Mouse (Mus musculus): ENCODE data around the gene Ern1. TPM values are rescaled to one million over a fixed set of nuclear protein-coding genes. Genes with fewer than 3 reads are reported as not detected.

Gene Ern1
- polyA plus RNA-seq (2015; fragmentation: Nextera tagmentation; extraction: Ambion mirVana), result 6.2 and 6.3 TPM in 2 replicates

- Histone ChIP-seq H3K4me3 (replicated peaks) (peak within 1 kb of the TSS; percentile 94), H3K4me2 (replicated peaks) (peak within 1 kb of the TSS; percentile 76), H3K9ac (peak within 1 kb of the TSS; percentile 77), H3K27me3 (no peaks in the 10 kb centered on the region), H3K36me3 (no peaks in the 10 kb centered on the region), H3K9me3 (replicated peaks) (no peaks in the 10 kb centered on the region), H3K4me1 (peaks cover 17% of the 10 kb centered on the region), H3K27ac (replicated peaks) (peak within 1 kb of the TSS; percentile 77)
- WGBS, result 0% methylated on average over 26 of the region's 28 CpGs
- peak; percentile 98 for ATAC-seq (ENCODE audit: insufficient number of reproducible peaks, low FRiP score, low TSS enrichment, low read depth)
Observed at GRCm38 (mm10) chr11:106487733-106488115, at the start of gene Ern1. Ern1 (minus strand) TSS chr11:106487852.

DNA sequence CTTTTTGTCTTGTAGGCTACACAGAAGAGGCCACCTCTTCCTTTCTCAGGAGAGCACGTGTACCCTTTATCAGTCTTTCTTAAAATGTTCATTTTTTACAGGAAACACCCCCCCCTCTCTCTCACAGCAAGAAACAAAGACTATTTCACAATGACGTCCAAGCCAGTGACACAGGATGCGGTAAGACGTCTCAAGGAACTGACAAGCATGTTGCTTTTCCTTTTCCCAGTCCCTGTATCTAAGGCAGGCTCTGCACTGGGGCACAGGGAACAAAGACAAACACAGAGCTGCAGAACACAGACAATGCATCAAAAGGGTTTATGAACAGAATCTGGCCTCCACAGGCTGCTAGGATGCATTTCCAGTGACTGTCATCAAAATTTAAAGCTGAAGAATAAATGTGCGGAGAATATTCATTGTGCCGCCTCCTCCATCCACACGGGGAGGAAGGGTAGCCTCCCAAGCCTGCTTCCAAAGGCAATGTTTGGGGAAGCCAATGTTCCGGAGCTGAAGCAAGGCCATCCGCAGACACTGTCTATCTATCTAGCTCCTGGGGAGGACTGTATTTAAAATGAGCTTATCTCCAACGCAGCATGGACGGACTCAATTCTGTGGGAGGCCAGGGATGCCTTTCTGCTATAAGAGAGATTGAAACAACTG lies 48.7 kb upstream of the Ern1 start:
- Histone ChIP-seq H3K27ac (replicated peaks) (peak overlapping the region; percentile 44; the same call in 1 of the 2 replicates), H3K4me3 (replicated peaks) (no peak overlapping the region), H3K4me1 (peaks cover 21% of the 10 kb centered on the region), H3K9me3 (replicated peaks) (no peaks in the 10 kb centered on the region), H3K27me3 (no peaks in the 10 kb centered on the region), H3K36me3 (peaks cover 6% of the 10 kb centered on the region; the same call in 1 of the 2 replicates), H3K4me2 (replicated peaks) (no peak overlapping the region), H3K9ac (no peak overlapping the region)
- 61% methylated on average over 11 of the region's 11 CpGs for WGBS
- ATAC-seq (ENCODE audit: insufficient number of reproducible peaks, low FRiP score, low TSS enrichment, low read depth), result no peak

GRCm38 (mm10) chr11:106535660-106536252 lies 48.1 kb upstream of the Ern1 start:
- H3K36me3 ChIP-seq, result peaks cover 6% of the 10 kb centered on the region; the same call in 1 of the 2 replicates
- H3K4me1 ChIP-seq, result peaks cover 21% of the 10 kb centered on the region
- no peaks in the 10 kb centered on the region for H3K27me3 ChIP-seq
- 79% methylated on average over 9 of the region's 9 CpGs for WGBS
- no peak overlapping the region for H3K4me2 ChIP-seq (replicated peaks)
- no peak overlapping the region for H3K9ac ChIP-seq
- H3K9me3 ChIP-seq (replicated peaks), result no peaks in the 10 kb centered on the region
- ATAC-seq (ENCODE audit: insufficient number of reproducible peaks, low FRiP score, low TSS enrichment, low read depth), result peak; percentile 31; the same call in 1 of the 2 replicates
- H3K4me3 ChIP-seq (replicated peaks), result no peak overlapping the region
- no peak overlapping the region for H3K27ac ChIP-seq (replicated peaks)

- no peak overlapping the region for H3K4me2 ChIP-seq (replicated peaks)
- no peaks in the 10 kb centered on the region for H3K9me3 ChIP-seq (replicated peaks)
- H3K4me1 ChIP-seq, result peaks cover 17% of the 10 kb centered on the region
- 67% methylated on average over 9 of the region's 9 CpGs for WGBS
- ATAC-seq (ENCODE audit: insufficient number of reproducible peaks, low FRiP score, low TSS enrichment, low read depth), result no peak
- H3K36me3 ChIP-seq, result peaks cover 6% of the 10 kb centered on the region; the same call in 1 of the 2 replicates
- no peak overlapping the region for H3K4me3 ChIP-seq (replicated peaks)
- H3K9ac ChIP-seq, result no peak overlapping the region
- H3K27ac ChIP-seq (replicated peaks), result no peak overlapping the region
- no peaks in the 10 kb centered on the region for H3K27me3 ChIP-seq
Observed at GRCm38 (mm10) chr11:106532248-106532790, 44.7 kb upstream of the Ern1 start.

DNA sequence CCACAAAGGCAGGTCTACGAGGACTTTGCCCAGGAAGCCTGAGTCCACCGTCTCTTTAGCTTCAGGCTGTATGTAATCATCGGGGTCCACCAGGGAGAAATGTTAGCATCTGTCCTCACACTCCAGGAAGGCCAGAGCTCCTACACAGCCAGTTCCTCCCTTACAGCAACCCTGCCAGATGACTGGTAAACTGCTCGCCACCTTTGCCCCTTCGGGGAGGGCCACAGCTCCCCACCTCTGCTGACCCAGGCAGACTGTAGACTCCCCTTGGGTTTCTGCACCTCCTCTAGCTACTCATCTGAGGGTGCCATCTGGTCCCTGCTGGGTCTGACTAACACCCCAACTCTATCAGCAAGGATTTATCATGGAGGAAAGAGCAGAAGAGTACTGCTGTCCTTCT lies 42.1 kb upstream of the Ern1 start:
- WGBS, result 62% methylated on average over 5 of the region's 5 CpGs
- Histone ChIP-seq H3K36me3 (peaks cover 6% of the 10 kb centered on the region; the same call in 1 of the 2 replicates), H3K4me2 (replicated peaks) (no peak overlapping the region), H3K4me3 (replicated peaks) (no peak overlapping the region), H3K27ac (replicated peaks) (no peak overlapping the region), H3K27me3 (no peaks in the 10 kb centered on the region), H3K4me1 (peaks cover 13% of the 10 kb centered on the region), H3K9me3 (replicated peaks) (no peaks in the 10 kb centered on the region), H3K9ac (no peak overlapping the region)
- no peak for ATAC-seq (ENCODE audit: insufficient number of reproducible peaks, low FRiP score, low TSS enrichment, low read depth)

GRCm38 (mm10) chr11:106529113-106529512 lies 41.5 kb upstream of the Ern1 start:
- Histone ChIP-seq H3K4me1 (peaks cover 8% of the 10 kb centered on the region), H3K36me3 (peaks cover 6% of the 10 kb centered on the region; the same call in 1 of the 2 replicates), H3K27me3 (no peaks in the 10 kb centered on the region), H3K9ac (no peak overlapping the region), H3K4me2 (replicated peaks) (no peak overlapping the region), H3K9me3 (replicated peaks) (no peaks in the 10 kb centered on the region), H3K27ac (replicated peaks) (no peak overlapping the region), H3K4me3 (replicated peaks) (no peak overlapping the region)
- WGBS, result 87% methylated on average over 4 of the region's 4 CpGs
- no peak for ATAC-seq (ENCODE audit: insufficient number of reproducible peaks, low FRiP score, low TSS enrichment, low read depth)

GRCm38 (mm10) chr11:106527926-106528325 lies 40.3 kb upstream of the Ern1 start:
- Histone ChIP-seq H3K27ac (replicated peaks) (no peak overlapping the region), H3K9ac (no peak overlapping the region), H3K4me2 (replicated peaks) (no peak overlapping the region), H3K27me3 (no peaks in the 10 kb centered on the region), H3K36me3 (peaks cover 6% of the 10 kb centered on the region; the same call in 1 of the 2 replicates), H3K4me1 (no peaks in the 10 kb centered on the region), H3K9me3 (replicated peaks) (no peaks in the 10 kb centered on the region), H3K4me3 (replicated peaks) (no peak overlapping the region)
- 15% methylated on average over 1 of the region's 1 CpGs for WGBS
- ATAC-seq (ENCODE audit: insufficient number of reproducible peaks, low FRiP score, low TSS enrichment, low read depth), result no peak

DNA sequence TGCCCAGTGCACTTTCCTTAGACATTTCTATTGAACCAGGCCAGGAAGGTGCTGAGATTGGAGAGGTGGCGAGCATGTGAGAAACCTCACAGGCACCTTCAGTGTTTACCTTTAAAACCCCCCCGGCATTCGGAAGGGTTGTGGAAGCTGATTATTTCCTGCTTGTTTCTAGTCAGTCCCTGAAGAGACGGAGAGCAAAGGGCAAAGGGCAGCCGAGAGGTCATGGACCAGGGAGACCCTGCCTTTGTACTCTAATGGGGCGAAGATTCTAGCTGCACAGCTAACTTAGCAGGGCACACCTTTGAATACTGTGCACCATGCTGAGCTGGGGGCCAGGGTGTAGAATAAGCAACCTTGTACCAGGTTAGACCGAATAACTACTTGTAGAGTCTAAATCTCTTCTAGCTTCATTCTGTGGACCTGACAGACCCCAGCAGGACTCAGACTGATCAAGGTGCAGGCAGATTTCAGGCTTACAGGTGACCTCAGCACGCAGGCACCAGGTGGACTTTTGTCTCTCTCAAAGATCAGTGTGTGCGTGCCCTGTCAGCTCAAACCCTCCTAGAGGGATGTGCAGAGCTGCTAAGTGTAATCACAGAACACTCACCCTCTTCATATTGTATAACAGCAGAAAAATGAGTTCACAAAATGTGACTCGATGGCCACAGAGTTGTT lies 39.6 kb upstream of the Ern1 start:
- H3K4me2 ChIP-seq (replicated peaks), result no peak overlapping the region
- WGBS, result 58% methylated on average over 10 of the region's 10 CpGs
- no peaks in the 10 kb centered on the region for H3K9me3 ChIP-seq (replicated peaks)
- H3K27me3 ChIP-seq, result no peaks in the 10 kb centered on the region
- no peak overlapping the region for H3K27ac ChIP-seq (replicated peaks)
- H3K4me1 ChIP-seq, result no peaks in the 10 kb centered on the region
- no peak for ATAC-seq (ENCODE audit: insufficient number of reproducible peaks, low FRiP score, low TSS enrichment, low read depth)
- no peak overlapping the region for H3K9ac ChIP-seq
- H3K4me3 ChIP-seq (replicated peaks), result no peak overlapping the region
- peaks cover under 1% of the 10 kb centered on the region; the same call in 1 of the 2 replicates for H3K36me3 ChIP-seq

DNA sequence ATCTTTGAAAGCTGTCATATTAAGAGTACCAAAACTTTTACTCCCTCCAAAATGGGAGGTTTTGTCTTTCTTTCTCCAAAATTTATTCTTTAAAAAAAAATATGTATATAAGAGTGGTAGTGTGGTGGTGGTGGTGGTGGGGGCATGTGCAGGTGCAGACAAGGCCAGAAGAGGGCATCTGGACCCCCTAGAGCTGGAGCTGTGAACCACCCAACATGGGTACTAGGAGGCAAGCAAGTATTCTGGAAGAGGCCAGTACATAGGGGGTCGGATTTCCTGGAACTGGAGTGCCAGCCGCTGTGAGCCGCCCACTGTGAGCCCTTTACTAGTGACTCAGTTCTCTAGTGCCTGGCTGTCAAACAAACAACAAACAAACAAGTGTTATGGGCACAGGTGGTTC lies 34.9 kb upstream of the Ern1 start:
- WGBS, result 43% methylated on average over 3 of the region's 3 CpGs

DNA sequence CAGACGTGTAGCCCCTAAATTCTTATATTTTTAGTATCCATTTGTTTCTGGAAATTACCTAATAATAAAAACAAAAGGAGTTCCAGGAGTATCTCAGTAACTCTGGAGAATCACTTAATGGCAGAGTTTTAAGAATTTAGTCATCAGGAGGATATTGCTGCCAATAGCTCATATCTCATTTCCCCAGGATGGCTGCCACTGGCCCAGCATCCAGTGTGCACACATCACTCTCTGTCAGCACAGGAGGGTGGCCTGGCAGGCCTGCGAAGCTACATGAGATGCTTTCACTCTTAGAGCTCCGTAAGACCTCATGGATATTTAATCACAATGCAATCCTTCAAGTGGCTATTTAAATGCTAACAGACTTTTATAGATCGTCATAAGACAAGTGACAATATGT lies 34.0 kb upstream of the Ern1 start:
- peaks cover 15% of the 10 kb centered on the region for H3K4me1 ChIP-seq
- no peak for ATAC-seq (ENCODE audit: insufficient number of reproducible peaks, low FRiP score, low TSS enrichment, low read depth)
- no peaks in the 10 kb centered on the region; the same call in 1 of the 2 replicates for H3K36me3 ChIP-seq
- H3K9me3 ChIP-seq (replicated peaks), result no peaks in the 10 kb centered on the region
- WGBS, result 54% methylated on average over 4 of the region's 4 CpGs
- H3K4me3 ChIP-seq (replicated peaks), result no peak overlapping the region
- H3K27me3 ChIP-seq, result no peaks in the 10 kb centered on the region
- no peak overlapping the region for H3K4me2 ChIP-seq (replicated peaks)
- no peak overlapping the region for H3K9ac ChIP-seq
- no peak overlapping the region for H3K27ac ChIP-seq (replicated peaks)

More for the DNA sequence above, 34.9 kb upstream of the Ern1 start:
- no peak overlapping the region for H3K4me2 ChIP-seq (replicated peaks)
- peaks cover 13% of the 10 kb centered on the region for H3K4me1 ChIP-seq
- no peak overlapping the region for H3K9ac ChIP-seq
- no peaks in the 10 kb centered on the region; the same call in 1 of the 2 replicates for H3K36me3 ChIP-seq
- H3K27me3 ChIP-seq, result no peaks in the 10 kb centered on the region
- H3K27ac ChIP-seq (replicated peaks), result no peak overlapping the region
- H3K9me3 ChIP-seq (replicated peaks), result no peaks in the 10 kb centered on the region
- no peak for ATAC-seq (ENCODE audit: insufficient number of reproducible peaks, low FRiP score, low TSS enrichment, low read depth)
- H3K4me3 ChIP-seq (replicated peaks), result no peak overlapping the region

DNA sequence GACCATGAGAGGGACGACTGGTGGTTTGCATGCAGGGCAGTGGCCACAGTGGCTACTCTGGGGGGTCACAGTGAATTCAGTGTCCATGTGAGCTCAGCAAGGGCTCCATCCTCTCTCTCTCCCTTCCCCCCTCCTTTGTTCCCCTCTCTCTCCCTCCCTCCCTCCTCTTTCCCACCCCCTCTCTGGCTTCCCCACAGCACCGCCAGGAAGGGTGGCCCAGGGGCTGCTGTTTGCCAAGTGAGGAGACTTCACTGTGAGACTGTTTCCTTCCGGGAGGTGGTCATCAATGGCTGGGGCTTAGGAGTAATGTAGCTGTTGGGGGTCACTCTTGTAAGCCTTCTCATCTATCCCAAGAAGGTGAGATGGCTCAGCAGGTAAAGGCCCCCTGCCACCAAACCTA lies 32.8 kb upstream of the Ern1 start:
- ATAC-seq (ENCODE audit: insufficient number of reproducible peaks, low FRiP score, low TSS enrichment, low read depth), result no peak
- Histone ChIP-seq H3K9me3 (replicated peaks) (no peaks in the 10 kb centered on the region), H3K9ac (no peak overlapping the region), H3K4me1 (peaks cover 15% of the 10 kb centered on the region), H3K4me2 (replicated peaks) (no peak overlapping the region), H3K27ac (replicated peaks) (no peak overlapping the region), H3K36me3 (no peaks in the 10 kb centered on the region), H3K4me3 (replicated peaks) (no peak overlapping the region), H3K27me3 (no peaks in the 10 kb centered on the region)
- 30% methylated on average over 3 of the region's 3 CpGs for WGBS

Data from embryonic facial prominence, embryonic 15.5 days (tissue).